Mouse (Mus musculus) gastrocnemius, postnatal 25 days (tissue): Measurements from ENCODE around the gene Ankrd13d. TPM values are rescaled to one million over a fixed set of nuclear protein-coding genes. Genes with fewer than 3 reads are reported as not detected.

Experiments
- DNase-seq: peaks from one replicate; pipeline ENCODE4 v3.0.0; 2022
- microRNA-seq, 2 experiments: library from miRNA; unstranded; fragments of <30 nt; microRNA quantifications; one replicate each; pipeline ENCODE4 v1.2.0; 2021; ENCODE audit warnings: borderline replicate concordance in 2 of 2
- total RNA-seq, 2 experiments: library from RNA; stranded (reverse); gene quantifications; 1 replicate in 1 of 2; 2 replicates in 1 of 2; pipeline ENCODE4 v1.2.3; 2021

Ankrd13d gene
- total RNA-seq, 2 experiments from 2014 or later, result 0.33 to 0.64 TPM

GRCm38 (mm10) chr19:4227894-4228678, 54.9 kb downstream of the Ankrd13d start:
- DNase-seq, result peak; percentile 68

- DNase-seq, result no peak
These were observed 55.5 kb downstream of the Ankrd13d start for GRCm38 (mm10) chr19:4227446-4227845.

- no peak for DNase-seq
These were observed 56.2 kb downstream of the Ankrd13d start for GRCm38 (mm10) chr19:4226779-4227178.

GRCm38 (mm10) chr19:4222165-4222564, 60.8 kb downstream of the Ankrd13d start:
- no peak for DNase-seq

DNA sequence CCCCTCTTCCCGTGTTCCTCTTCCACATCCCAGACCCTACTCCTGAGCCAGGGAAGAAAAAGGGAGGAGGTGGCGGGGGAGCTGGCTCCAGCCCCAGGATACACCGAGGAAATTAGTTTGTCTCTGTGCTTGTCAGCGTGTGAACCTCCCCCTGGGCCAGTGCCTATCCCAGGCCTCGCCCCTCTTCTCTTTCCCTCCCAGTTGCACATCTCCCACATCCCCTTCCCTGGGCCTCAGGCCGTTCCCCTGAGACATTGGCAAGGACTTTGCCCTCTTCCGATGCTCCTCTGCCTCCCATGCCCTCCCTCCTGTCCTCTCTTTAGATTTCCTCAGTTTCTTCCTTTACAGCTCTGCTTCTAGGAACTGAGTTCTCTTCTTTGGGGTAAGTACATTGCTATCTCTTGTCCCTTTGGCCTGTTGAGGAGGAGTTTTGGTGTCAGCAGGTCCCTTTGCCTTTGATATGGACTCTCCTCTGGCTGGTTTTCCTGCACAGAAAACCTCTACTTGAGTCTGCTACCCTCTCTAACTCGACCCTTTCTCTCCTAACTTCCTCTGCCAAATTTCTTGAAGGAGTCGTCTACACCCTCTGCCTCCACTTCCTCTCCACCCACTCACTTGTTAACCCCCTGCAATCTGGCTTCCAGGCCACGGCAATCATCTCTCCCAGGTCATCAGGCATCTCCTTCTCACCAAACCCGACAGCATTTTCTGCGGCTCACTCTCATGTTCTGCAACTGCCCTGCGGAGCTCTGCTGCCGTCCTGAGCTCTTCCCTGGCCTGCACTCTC, 61.8 kb downstream of the Ankrd13d start:
- DNase-seq, result no peak

- DNase-seq, result no peak
These were observed 62.5 kb downstream of the Ankrd13d start for GRCm38 (mm10) chr19:4220416-4220815.

Small RNA genes lying within 50 kb of the gene (microRNA-seq; reads per million reads assigned to microRNA genes)
- 0.74 to 0.79 reads per million in 2 experiments for gene Mir6985

Other genes with a start within 250 kb of the Ankrd13d start
- 100 to 1,000 TPM; 344 to 356 TPM for gene Gstp1, start 245.2 kb downstream of the Ankrd13d start, total RNA-seq
- gene Gstp2, start 237.1 kb downstream of the Ankrd13d start, total RNA-seq, result 100 to 1,000 TPM; 118 to 133 TPM
- not detected for gene Gstp3, start 223.6 kb downstream of the Ankrd13d start, total RNA-seq
- not detected for gene Cabp2, start 201.6 kb downstream of the Ankrd13d start, total RNA-seq
- 10 to 100 TPM; 17.8 to 23.4 TPM for gene Cdk2ap2, start 186.0 kb downstream of the Ankrd13d start, total RNA-seq
- 1 to 10 TPM; 2.8 to 5.7 TPM for gene Pitpnm1, start 183.1 kb downstream of the Ankrd13d start, total RNA-seq
- gene Aip, start 157.3 kb downstream of the Ankrd13d start, total RNA-seq, result 10 to 100 TPM; 58.2 to 68.5 TPM
- not detected for gene Gpr152, start 143.3 kb downstream of the Ankrd13d start, total RNA-seq
- gene Cabp4, start 139.1 kb downstream of the Ankrd13d start, total RNA-seq, result not detected
- 10 to 100 TPM; 15.9 to 24.1 TPM for gene Coro1b, start 134.5 kb downstream of the Ankrd13d start, total RNA-seq
- under 1 TPM in 1 of 2 experiments, not detected in 1; 0.35 TPM for gene Ptprcap, start 129.5 kb downstream of the Ankrd13d start, total RNA-seq
- gene Rps6kb2, start 119.8 kb downstream of the Ankrd13d start, total RNA-seq, result 10 to 100 TPM; 19.9 to 24.4 TPM
- 10 to 100 TPM; 17.7 to 20.0 TPM for gene Carns1, start 107.7 kb downstream of the Ankrd13d start, total RNA-seq
- 1 to 10 TPM; 4.7 to 5.9 TPM for gene Tbc1d10c, start 91.9 kb downstream of the Ankrd13d start, total RNA-seq
- gene Ppp1ca, start 91.1 kb downstream of the Ankrd13d start, total RNA-seq, result 100 to 1,000 TPM; 206 to 208 TPM
- 1 to 10 TPM; 2.5 to 3.5 TPM for gene Rad9a, start 81.5 kb downstream of the Ankrd13d start, total RNA-seq
- gene Clcf1, start 68.9 kb downstream of the Ankrd13d start, total RNA-seq, result under 1 TPM; 0.28 to 0.59 TPM
- gene AC109138.7, start 68.8 kb downstream of the Ankrd13d start, total RNA-seq, result not detected
- 10 to 100 TPM; 13.0 to 21.1 TPM for gene Pold4, start 51.2 kb downstream of the Ankrd13d start, total RNA-seq
- 1 to 10 TPM; 3.4 to 3.9 TPM for gene Ssh3, start 14.0 kb downstream of the Ankrd13d start, total RNA-seq
- gene Grk2, start 23.1 kb upstream of the Ankrd13d start, total RNA-seq, result 10 to 100 TPM; 39.2 to 47.9 TPM
- 10 to 100 TPM; 26.5 to 28.3 TPM for gene Kdm2a, start 115.1 kb upstream of the Ankrd13d start, total RNA-seq
- under 1 TPM; 0.56 to 0.75 TPM for gene Rhod, start 156.3 kb upstream of the Ankrd13d start, total RNA-seq
- 1 to 10 TPM; 6.5 to 8.5 TPM for gene Syt12, start 194.3 kb upstream of the Ankrd13d start, total RNA-seq
- gene 2010003K11Rik, start 215.4 kb upstream of the Ankrd13d start, total RNA-seq, result under 1 TPM in 1 of 2 experiments, not detected in 1; 0.99 TPM
- gene Pcx, start 227.3 kb upstream of the Ankrd13d start, total RNA-seq, result 10 to 100 TPM; 44.6 to 59.3 TPM